ENCODE assay signal across 41 mouse cellular contexts in genomic region chr1:31222564-31222963, GRCm38 (mm10). TPM values are rescaled to one million over a fixed set of nuclear protein-coding genes. Genes with fewer than 3 reads are reported as not detected.
DNase-seq lines count a peak whose midpoint lies in the region; ATAC-seq and TF ChIP-seq lines count a peak whose summit lies in the region.
"Had no signal": no experiment of that assay in that cellular context is flagged by ENCODE, and none has a peak within 500 bp of the region (broad histone marks: within the 10 kb centered on the region; RNA-seq: fewer than 3 reads in every experiment).

Gene 4931428L18Rik (minus strand): TSS chr1:31222684.
Gene Pih1d3 (plus strand): TSS chr1:31222838.

- in situ Hi-C loops in CH12.LX (cut with MboI; ENCODE audit: low pct_ligation_motif_present, low pct_unique_long_range_greater_than_20kb, low sequenced_read_pairs), result no loop called here

- H3K9ac ChIP-seq in CH12.LX (ENCODE audit: insufficient read depth, low read depth), result peak within 1 kb of the TSS; percentile 63; the same call in 1 of the 2 replicates
- H3K9ac ChIP-seq in lung, postnatal 0 days (replicated peaks; ENCODE audit: low read depth), result no peak within 1 kb of the TSS
- H3K9ac ChIP-seq: embryonic facial prominence, embryonic 15.5 days; forebrain, embryonic 12.5 days; forebrain, postnatal 0 days; heart, embryonic 15.5 days; hindbrain, embryonic 13.5 days; liver, embryonic 14.5 days; neural tube, embryonic 12.5 days had no signal

- H3K9me3 ChIP-seq in CH12.LX (replicated peaks; ENCODE audit: low read length), result no peaks in the 10 kb centered on the region
- no peaks in the 10 kb centered on the region for H3K9me3 ChIP-seq in lung, postnatal 0 days (ENCODE audit: low read length)
- H3K9me3 ChIP-seq: embryonic facial prominence, embryonic 15.5 days; forebrain, embryonic 12.5 days; heart, embryonic 10.5 days; heart, embryonic 15.5 days; hindbrain, embryonic 13.5 days; neural tube, embryonic 12.5 days had no signal

- TF ChIP-seq EP300 in CH12.LX (IDR thresholded peaks at IDR 0.05; ENCODE audit: low read length), result no peak
- no peak for TF ChIP-seq EP300 in lung, postnatal 0 days (IDR thresholded peaks at IDR 0.05)

- H3K4me2 ChIP-seq in CH12.LX (ENCODE audit: insufficient read depth, low read depth, poor library complexity, severe bottlenecking), result peak within 1 kb of the TSS; percentile 84
- H3K4me2 ChIP-seq in lung, postnatal 0 days (replicated peaks; ENCODE audit: low read depth, low read length), result no peak within 1 kb of the TSS
- H3K4me2 ChIP-seq: embryonic facial prominence, embryonic 15.5 days; forebrain, embryonic 12.5 days; heart, embryonic 15.5 days; hindbrain, embryonic 13.5 days; midbrain, embryonic 11.5 days; neural tube, embryonic 12.5 days had no signal

- no peaks in the 10 kb centered on the region for H3K79me2 ChIP-seq in CH12.LX (replicated peaks; ENCODE audit: control insufficient read depth, extremely low read depth, insufficient read depth, poor library complexity, severe bottlenecking)

- ATAC-seq in megakaryocyte progenitor cell, adult 5-6 weeks (replicated peaks; ENCODE audit: poor library complexity), result peak; percentile 58
- no peak for ATAC-seq in lung, postnatal 0 days
- ATAC-seq: forebrain, postnatal 0 days; intestine, embryonic 16.5 days; midbrain, embryonic 16.5 days; Patski had no signal

- WGBS in thymus, adult 2 months, result 60% methylated on average over 7 of the region's 7 CpGs
- 80% methylated on average over 7 of the region's 7 CpGs for WGBS in lung, postnatal 0 days

- TF ChIP-seq RAD21 in CH12.LX (IDR thresholded peaks at IDR 0.05; ENCODE audit: low read depth, low read length), result no peak

- H3K36me3 ChIP-seq in thymus, adult 2 months (ENCODE audit: control insufficient read depth, insufficient read depth, low read length), result no peaks in the 10 kb centered on the region
- H3K36me3 ChIP-seq in CH12.LX (replicated peaks in 1 of 2; ENCODE audit: control insufficient read depth in 1 of 2, insufficient read depth in 1 of 2, low read length in 1 of 2), result peaks cover 0 to 5% of the 10 kb centered on the region in 2 experiments
- H3K36me3 ChIP-seq in lung, postnatal 0 days (ENCODE audit: insufficient read depth, low read length), result no peaks in the 10 kb centered on the region
- H3K36me3 ChIP-seq: embryonic facial prominence, embryonic 10.5 days; embryonic facial prominence, embryonic 15.5 days; forebrain, embryonic 12.5 days; heart, embryonic 10.5 days; heart, embryonic 15.5 days; hindbrain, embryonic 13.5 days; neural tube, embryonic 12.5 days had no signal

- H3K27ac ChIP-seq in thymus, adult 2 months (ENCODE audit: control insufficient read depth, insufficient read depth, low read length), result no peak within 1 kb of the TSS
- H3K27ac ChIP-seq in CH12.LX (ENCODE audit: insufficient read depth, low read depth), result no peak within 1 kb of the TSS
- H3K27ac ChIP-seq in lung, postnatal 0 days (ENCODE audit: low read length), result no peak within 1 kb of the TSS
- H3K27ac ChIP-seq: embryonic facial prominence, embryonic 10.5 days; embryonic facial prominence, embryonic 15.5 days; forebrain, embryonic 12.5 days; heart, embryonic 10.5 days; heart, embryonic 15.5 days; hindbrain, embryonic 13.5 days; liver, embryonic 14.5 days; neural tube, embryonic 12.5 days had no signal

- peak; percentile 1 for DNase-seq in thymus, adult 2 months
- DNase-seq in thymus, postnatal 4 days, result no peak
- peak; percentile 95 for DNase-seq in CH12.LX (ENCODE audit: extremely low read depth)
- peak; percentile 54 for DNase-seq in R1 (ENCODE audit: low read depth, low spot score)
- DNase-seq in kidney, postnatal 36 days, result no peak
- DNase-seq in lung, postnatal 0 days (ENCODE audit: low spot score), result no peak
- no peak for DNase-seq in Muller cell, postnatal 12 days (ENCODE audit: inconsistent ontology term)
- DNase-seq: adrenal gland, postnatal 36 days; cerebellum, adult 18-20 months; cerebellum, postnatal 10 days; forebrain, postnatal 0 days; gastrocnemius, postnatal 14 days; heart, postnatal 36 days; kidney, adult 9 months; kidney, postnatal 10 days; layer of hippocampus, adult 9-11 months; liver; lung, adult 2 months; lung, postnatal 14 days; right cerebral cortex, adult 18-20 months; right cerebral cortex, postnatal 4 days had no signal

- no peak within 1 kb of the TSS for H3K4me3 ChIP-seq in thymus, adult 2 months (ENCODE audit: control insufficient read depth, insufficient read depth, low read length)
- peak within 1 kb of the TSS; percentile 68 to 75 (median 70) for H3K4me3 ChIP-seq in CH12.LX (replicated peaks in 1 of 3; ENCODE audit: low read depth in 2 of 3, low read length in 2 of 3, poor library complexity in 1 of 3)
- no peak within 1 kb of the TSS for H3K4me3 ChIP-seq in lung, postnatal 0 days (ENCODE audit: low read depth, low read length)
- H3K4me3 ChIP-seq: embryonic facial prominence, embryonic 10.5 days; embryonic facial prominence, embryonic 15.5 days; forebrain, embryonic 12.5 days; heart, embryonic 10.5 days; heart, embryonic 15.5 days; hindbrain, embryonic 13.5 days; neural tube, embryonic 12.5 days had no signal

- no peaks in the 10 kb centered on the region for H3K4me1 ChIP-seq in thymus, adult 2 months (replicated peaks; ENCODE audit: control insufficient read depth, insufficient read depth, low read length)
- peaks cover 3 to 20% of the 10 kb centered on the region in 2 experiments; a peak in 2 of 4 replicates for H3K4me1 ChIP-seq in CH12.LX (ENCODE audit: control insufficient read depth in 1 of 2, insufficient read depth in 2 of 2)
- no peaks in the 10 kb centered on the region for H3K4me1 ChIP-seq in lung, postnatal 0 days (ENCODE audit: insufficient read depth, low read depth, low read length)
- H3K4me1 ChIP-seq: embryonic facial prominence, embryonic 10.5 days; embryonic facial prominence, embryonic 15.5 days; forebrain, embryonic 12.5 days; heart, embryonic 10.5 days; heart, embryonic 15.5 days; hindbrain, embryonic 13.5 days; neural tube, embryonic 12.5 days had no signal

- dilution Hi-C loops in CH12.LX (cut with MboI; ENCODE audit: extremely low pct_ligation_motif_present, extremely low pct_unique_long_range_greater_than_20kb, low sequenced_read_pairs), result no loop called here

- no peak for TF ChIP-seq CTCF in thymus, adult 2 months (IDR thresholded peaks at IDR 0.05; ENCODE audit: borderline replicate concordance, control insufficient read depth, extremely low read depth, insufficient read depth, low read length, poor library complexity)
- TF ChIP-seq CTCF in CH12.LX (conservative IDR thresholded peaks at IDR 0.05 in 1 of 2, IDR thresholded peaks at IDR 0.05 in 1 of 2; ENCODE audit: low read depth in 2 of 2, low read length in 2 of 2), result no peak
- TF ChIP-seq CTCF in lung, postnatal 0 days (IDR thresholded peaks at IDR 0.05), result no peak

- TF ChIP-seq POLR2A in thymus, adult 2 months (IDR thresholded peaks at IDR 0.05; ENCODE audit: control insufficient read depth, extremely low read depth, insufficient read depth, low read length, poor library complexity), result no peak
- TF ChIP-seq POLR2A in CH12.LX (IDR thresholded peaks at IDR 0.05; ENCODE audit: low read depth, low read length), result peak; percentile 52

- H3K27me3 ChIP-seq in thymus, adult 2 months (ENCODE audit: control insufficient read depth, insufficient read depth, low read length), result no peaks in the 10 kb centered on the region
- H3K27me3 ChIP-seq in CH12.LX (replicated peaks), result no peaks in the 10 kb centered on the region
- H3K27me3 ChIP-seq in lung, postnatal 0 days (replicated peaks; ENCODE audit: insufficient read depth, low read length), result no peaks in the 10 kb centered on the region
- H3K27me3 ChIP-seq: embryonic facial prominence, embryonic 15.5 days; heart, embryonic 15.5 days; hindbrain, embryonic 13.5 days; neural tube, embryonic 12.5 days had no signal

TF ChIP-seq in CH12.LX, 34 proteins besides CTCF, POLR2A, EP300 and RAD21 (continues in another document):
- TF ChIP-seq MAZ (IDR thresholded peaks at IDR 0.05; ENCODE audit: low read depth, low read length), result no peak
- no peak for TF ChIP-seq BHLHE40 (IDR thresholded peaks at IDR 0.05; ENCODE audit: low read depth, low read length)
- TF ChIP-seq MEF2A (IDR thresholded peaks at IDR 0.05; ENCODE audit: borderline replicate concordance, low read depth, low read length), result peak; percentile 76
- TF ChIP-seq JUN (IDR thresholded peaks at IDR 0.05; ENCODE audit: insufficient read depth, low read depth, low read length), result no peak
- no peak for TF ChIP-seq GABPA (IDR thresholded peaks at IDR 0.05; ENCODE audit: insufficient replicate concordance, low read depth, low read length)
- no peak for TF ChIP-seq ZNF384 (IDR thresholded peaks at IDR 0.05; ENCODE audit: low read depth, low read length)
- TF ChIP-seq SMC3 (IDR thresholded peaks at IDR 0.05; ENCODE audit: low read depth, low read length), result no peak
- no peak for TF ChIP-seq MAX (IDR thresholded peaks at IDR 0.05; ENCODE audit: low read length)
- no peak for TF ChIP-seq UBTF (IDR thresholded peaks at IDR 0.05; ENCODE audit: low read depth, low read length)
- TF ChIP-seq KAT2A (IDR thresholded peaks at IDR 0.05; ENCODE audit: insufficient replicate concordance, low read length), result no peak
- TF ChIP-seq SIN3A (IDR thresholded peaks at IDR 0.05; ENCODE audit: low read length), result peak; percentile 89
- TF ChIP-seq ETS1 (conservative IDR thresholded peaks at IDR 0.05; ENCODE audit: low read depth, low read length), result no peak
- peak; percentile 76 for TF ChIP-seq MXI1 (IDR thresholded peaks at IDR 0.05; ENCODE audit: low read depth, low read length)
- TF ChIP-seq TCF12 (IDR thresholded peaks at IDR 0.05; ENCODE audit: low read depth, low read length), result peak; percentile 17; the same call in 1 of the 2 replicates
- TF ChIP-seq RCOR1 (conservative IDR thresholded peaks at IDR 0.05; ENCODE audit: low read depth, low read length), result no peak
- TF ChIP-seq ZC3H11A (IDR thresholded peaks at IDR 0.05; ENCODE audit: low read depth, low read length), result no peak

RNA-seq across cellular contexts. Expression of gene 4931428L18Rik, which starts in this region (rescaled TPM):
- not detected in 2 replicates for polyA plus RNA-seq in thymus, adult 2 months (2012; rRNA removed)
- total RNA-seq in CH12.LX (2012; rRNA removed) (3.0 and 4.6 TPM in 2 replicates), CH12.LX (2014; rRNA removed) (9.3 and 9.7 TPM in 2 replicates)
- polyA plus RNA-seq in CH12.LX (2012; ENCODE audit: insufficient read length, low read depth), result 11.0 and 13.1 TPM in 2 replicates
- not detected in 2 replicates for total RNA-seq in megakaryocyte progenitor cell, adult 5-6 weeks (2015)
- total RNA-seq in megakaryocyte progenitor cell, adult 5-6 weeks (2017), result not detected in 2 replicates
- 0.43 and 0.48 TPM in 2 replicates for polyA plus RNA-seq in lung, postnatal 0 days (2015; fragmentation: Nextera tagmentation; extraction: Ambion mirVana)
- total RNA-seq: adrenal gland, postnatal 36 days; forebrain, postnatal 0 days; gastrocnemius, postnatal 14 days; left cerebral cortex, postnatal 14 days had no signal
- polyA plus RNA-seq: brain, embryonic 14.5 days; embryonic facial prominence, embryonic 10.5 days; embryonic facial prominence, embryonic 15.5 days; forebrain, embryonic 12.5 days; forebrain, postnatal 0 days; heart, embryonic 10.5 days; heart, embryonic 15.5 days; hindbrain, embryonic 13.5 days; intestine, embryonic 16.5 days; limb, embryonic 11.5 days; liver, embryonic 14.5 days; lung, adult 2 months; midbrain, embryonic 11.5 days; midbrain, embryonic 16.5 days; neural tube, embryonic 12.5 days; Patski; spleen, adult 2 months had no signal

RNA-seq across cellular contexts. Expression of gene Pih1d3, which starts in this region (rescaled TPM):
- polyA plus RNA-seq in thymus, adult 2 months (2012; rRNA removed), result not detected in 2 replicates
- total RNA-seq in CH12.LX (2012; rRNA removed), result 0.17 TPM in 1 of 2 replicates, not detected in the other
- total RNA-seq in CH12.LX (2014; rRNA removed), result 0.35 and 0.47 TPM in 2 replicates
- polyA plus RNA-seq in CH12.LX (2012; ENCODE audit: insufficient read length, low read depth), result 0.27 and 0.31 TPM in 2 replicates
- not detected in 2 replicates for total RNA-seq in megakaryocyte progenitor cell, adult 5-6 weeks (2015)
- total RNA-seq in megakaryocyte progenitor cell, adult 5-6 weeks (2017), result not detected in 2 replicates
- not detected in 2 replicates for polyA plus RNA-seq in lung, postnatal 0 days (2015; fragmentation: Nextera tagmentation; extraction: Ambion mirVana)
- total RNA-seq: adrenal gland, adult 18-20 months; adrenal gland, postnatal 36 days; ES-E14; forebrain, postnatal 0 days; gastrocnemius, postnatal 14 days; heart, postnatal 36 days; left cerebral cortex, postnatal 14 days; megakaryocyte, adult 5-6 weeks had no signal
- polyA plus RNA-seq: brain, embryonic 14.5 days; embryonic facial prominence, embryonic 10.5 days; embryonic facial prominence, embryonic 15.5 days; forebrain, embryonic 12.5 days; forebrain, postnatal 0 days; heart, embryonic 10.5 days; heart, embryonic 15.5 days; hindbrain, embryonic 13.5 days; intestine, embryonic 16.5 days; limb, embryonic 11.5 days; liver, embryonic 14.5 days; lung, adult 2 months; midbrain, embryonic 11.5 days; midbrain, embryonic 16.5 days; neural tube, embryonic 12.5 days; Patski; spleen, adult 2 months had no signal

Comparison
In these comparisons a context has a peak if more than half of its experiments do, and no peak if none do; other contexts are left out.
1. Peak in DNase-seq in thymus, adult 2 months; RNA of the genes that start here not detected or under 1 TPM.
2. Peak in ATAC-seq in megakaryocyte progenitor cell, adult 5-6 weeks; RNA of the genes that start here not detected or under 1 TPM.
3. DNase-seq: peak in CH12.LX (single experiment) and R1 (single experiment); none in thymus, postnatal 4 days (single experiment), kidney, postnatal 36 days (0 of 2), lung, postnatal 0 days (single experiment) and Muller cell, postnatal 12 days (single experiment).
4. H3K4me3 ChIP-seq: peak in CH12.LX (3 of 3); none in thymus, adult 2 months (single experiment) and lung, postnatal 0 days (single experiment).